Mouse (Mus musculus) MEL (cell line): ENCODE data around the gene Hmgcl. TPM values are rescaled to one million over a fixed set of nuclear protein-coding genes. Genes with fewer than 3 reads are reported as not detected.

Experiments used
- DNase-seq: peaks from one replicate; pipeline ENCODE4 v3.0.0; 2011; ENCODE audit warnings: low read depth, low spot score
- H3K27ac ChIP-seq: 2 replicates; pipeline ENCODE4 v1.5.1; 2012; ENCODE audit warnings: low read depth, mild to moderate bottlenecking, control low read depth, low read length, moderate library complexity; ENCODE audit not compliant: control insufficient read depth
- H3K27me3 ChIP-seq, 2 experiments: fragments of 150-350 bp in 1 of 2; sonication (generic) in 1 of 2; 2 replicates each; pipeline ENCODE4 v1.6.1; 2012; ENCODE audit warnings: low read length in 2 of 2, mild to moderate bottlenecking in 2 of 2, improper control_type of control experiment in 1 of 2, moderate library complexity in 1 of 2; ENCODE audit not compliant: insufficient read depth in 2 of 2, control insufficient read depth in 1 of 2
- H3K36me3 ChIP-seq, 2 experiments: 2 replicates each; pipeline ENCODE4 v1.6.1; 2012 to 2014; ENCODE audit warnings: low read length in 2 of 2, improper control_type of control experiment in 1 of 2, inconsistent platforms in 1 of 2, mild to moderate bottlenecking in 1 of 2; ENCODE audit not compliant: insufficient read depth in 2 of 2, control insufficient read depth in 1 of 2
- H3K4me1 ChIP-seq, 2 experiments: fragments of 150-350 bp in 1 of 2; sonication (generic) in 1 of 2; 2 replicates each; pipeline ENCODE4 v1.6.1; 2012; ENCODE audit warnings: low read length in 2 of 2, improper control_type of control experiment in 1 of 2, mild to moderate bottlenecking in 1 of 2; ENCODE audit not compliant: insufficient read depth in 2 of 2, control insufficient read depth in 1 of 2
- H3K4me3 ChIP-seq, 2 experiments: fragments of 150-350 bp in 1 of 2; sonication (generic) in 1 of 2; 2 replicates each; pipeline ENCODE4 v1.5.1; 2012; ENCODE audit warnings: low read depth in 2 of 2, low read length in 2 of 2, mild to moderate bottlenecking in 2 of 2, moderate library complexity in 2 of 2, control low read depth in 1 of 2, improper control_type of control experiment in 1 of 2; ENCODE audit not compliant: control insufficient read depth in 1 of 2, insufficient read depth in 1 of 2
- H3K79me2 ChIP-seq: 2 replicates; pipeline ENCODE4 v1.6.1; 2012; ENCODE audit warnings: mild to moderate bottlenecking, low read length, moderate library complexity; ENCODE audit not compliant: control insufficient read depth, poor library complexity, insufficient read depth
- H3K9ac ChIP-seq: 2 replicates; pipeline ENCODE4 v1.6.1; 2012; ENCODE audit warnings: low read depth, mild to moderate bottlenecking, control low read depth, low read length, moderate library complexity; ENCODE audit not compliant: control insufficient read depth, poor library complexity, severe bottlenecking
- H3K9me3 ChIP-seq: fragments of 150-350 bp; sonication (generic); replicated peaks from 2 replicates; pipeline ENCODE4 v1.6.1; 2012; ENCODE audit warnings: mild to moderate bottlenecking, low read length, improper control_type of control experiment, moderate library complexity; ENCODE audit not compliant: insufficient read depth
- BHLHE40 ChIP-seq: IDR thresholded peaks from 2 replicates; pipeline ENCODE4 v1.6.1; 2012; ENCODE audit warnings: low read depth, mild to moderate bottlenecking, inconsistent platforms, low read length, improper control_type of control experiment, borderline replicate concordance
- MAFK ChIP-seq: IDR thresholded peaks from 2 replicates; pipeline ENCODE4 v1.6.1; 2011; ENCODE audit warnings: low read depth, mild to moderate bottlenecking, low read length, improper control_type of control experiment, borderline replicate concordance
- MAZ ChIP-seq: IDR thresholded peaks from 2 replicates; pipeline ENCODE4 v1.6.1; 2012; ENCODE audit warnings: low read depth, mild to moderate bottlenecking, inconsistent platforms, low read length, improper control_type of control experiment
- MEF2A ChIP-seq: IDR thresholded peaks from 2 replicates; pipeline ENCODE4 v1.6.1; 2014; ENCODE audit warnings: low read depth, mild to moderate bottlenecking, inconsistent platforms, low read length, improper control_type of control experiment; ENCODE audit not compliant: poor library complexity, insufficient replicate concordance, severe bottlenecking; ENCODE audit errors: extremely low read depth
- MYC ChIP-seq: IDR thresholded peaks from 2 replicates; pipeline ENCODE4 v1.6.1; 2011; ENCODE audit warnings: low read depth, mild to moderate bottlenecking, low read length, improper control_type of control experiment, moderate library complexity
- POLR2A ChIP-seq, 2 experiments: IDR thresholded peaks; 2 replicates each; pipeline ENCODE4 v1.6.1; 2011 to 2012; ENCODE audit warnings: low read length in 2 of 2, mild to moderate bottlenecking in 2 of 2, control low read depth in 1 of 2, improper control_type of control experiment in 1 of 2, low read depth in 1 of 2, moderate library complexity in 1 of 2; ENCODE audit not compliant: control insufficient read depth in 1 of 2, insufficient read depth in 1 of 2, poor library complexity in 1 of 2
- POLR2AphosphoS5 ChIP-seq: IDR thresholded peaks from 2 replicates; pipeline ENCODE4 v1.6.1; 2012; ENCODE audit warnings: low read depth, borderline replicate concordance, mild to moderate bottlenecking, inconsistent platforms, low read length, moderate library complexity, mixed read lengths
- RAD21 ChIP-seq: IDR thresholded peaks from 2 replicates; pipeline ENCODE4 v1.6.1; 2011; ENCODE audit warnings: mild to moderate bottlenecking, low read depth, low read length, improper control_type of control experiment
- SMC3 ChIP-seq: IDR thresholded peaks from 2 replicates; pipeline ENCODE4 v1.6.1; 2011; ENCODE audit warnings: low read depth, low read length, improper control_type of control experiment
- TAL1 ChIP-seq: IDR thresholded peaks from 2 replicates; pipeline ENCODE4 v1.6.1; 2012; ENCODE audit warnings: mild to moderate bottlenecking, inconsistent platforms, low read length, moderate library complexity, mixed read lengths
- USF1 ChIP-seq: IDR thresholded peaks from 2 replicates; pipeline ENCODE4 v1.6.1; 2014; ENCODE audit warnings: low read depth, mild to moderate bottlenecking, inconsistent platforms, low read length, improper control_type of control experiment, moderate library complexity
- USF2 ChIP-seq, 2 experiments: IDR thresholded peaks; 2 replicates each; pipeline ENCODE4 v1.6.1; 2011 to 2012; ENCODE audit warnings: improper control_type of control experiment in 2 of 2, low read length in 2 of 2, borderline replicate concordance in 1 of 2, inconsistent platforms in 1 of 2, low read depth in 1 of 2, mild to moderate bottlenecking in 1 of 2; ENCODE audit not compliant: insufficient read depth in 1 of 2
- ZKSCAN1 ChIP-seq: IDR thresholded peaks from 2 replicates; pipeline ENCODE4 v1.6.1; 2012; ENCODE audit warnings: low read depth, mild to moderate bottlenecking, inconsistent platforms, low read length, improper control_type of control experiment, moderate library complexity
- ZNF384 ChIP-seq: IDR thresholded peaks from 2 replicates; pipeline ENCODE4 v1.6.1; 2012; ENCODE audit warnings: low read depth, mild to moderate bottlenecking, inconsistent platforms, low read length, improper control_type of control experiment
- polyA plus RNA-seq, 2 experiments: library from polyadenylated mRNA; stranded (reverse) in 1 of 2; unstranded in 1 of 2; fragments of >175 nt in 1 of 2; fragments of >200 nt in 1 of 2; gene quantifications; 2 replicates each; pipeline versions ENCODE4 v1.2.1 to v1.2.4; 2012; ENCODE audit warnings: low replicate concordance in 2 of 2, low read depth in 1 of 2; ENCODE audit not compliant: insufficient read length in 2 of 2, insufficient read depth in 1 of 2, missing spikeins in 1 of 2
- total RNA-seq: library from RNA; depleted of rRNA; stranded (reverse); fragments of 300-350 nt; gene quantifications from 2 replicates; pipeline ENCODE4 v1.2.3, GENCODE M21; 2012

The Hmgcl gene
- total and polyA plus RNA-seq, 3 experiments, result 48.7 to 66.5 TPM; not detected in 1

DNA sequence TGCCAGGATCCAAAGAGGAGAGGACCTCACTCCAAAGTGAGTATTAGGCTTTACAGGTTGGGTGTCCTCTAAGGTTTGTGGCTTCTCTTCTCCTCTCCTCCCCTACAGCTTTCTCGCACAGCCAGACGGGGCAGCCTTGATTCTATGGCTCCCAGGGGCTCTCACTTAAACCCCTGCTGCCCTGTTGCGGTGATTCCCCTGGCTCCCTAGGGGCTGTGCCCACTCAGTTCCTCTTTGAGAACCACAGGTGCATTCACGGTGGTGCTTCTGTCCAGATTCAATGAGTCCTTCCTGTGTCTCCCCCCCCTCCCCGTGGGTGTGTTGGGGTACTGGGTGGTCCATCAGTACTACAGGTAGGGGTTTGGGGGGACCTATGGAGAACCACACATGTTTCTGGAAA is 46.2 kb upstream of the Hmgcl start:
- Histone ChIP-seq H3K27me3 (no peaks in the 10 kb centered on the region), H3K79me2 (peaks cover 5% of the 10 kb centered on the region), H3K4me1 (peaks cover 18 to 35% of the 10 kb centered on the region in 2 experiments), H3K4me3 (no peak overlapping the region), H3K9ac (no peak overlapping the region), H3K9me3 (no peaks in the 10 kb centered on the region), H3K36me3 (peaks cover 0 to 22% of the 10 kb centered on the region in 2 experiments; a peak in 2 of 4 replicates), H3K27ac (no peak overlapping the region)
- no peak for TF ChIP-seq USF2 (IDR thresholded peaks at IDR 0.05; ENCODE audit: borderline replicate concordance in 1 of 2, insufficient read depth in 1 of 2, low read depth in 1 of 2, low read length in 2 of 2)
- no peak for TF ChIP-seq MAFK
- TF ChIP-seq USF1, result no peak
- TF ChIP-seq SMC3, result no peak
- DNase-seq, result no peak

GRCm38 (mm10) chr4:135902606-135903242 is 43.5 kb upstream of the Hmgcl start:
- Histone ChIP-seq H3K36me3 (peaks cover 0 to 14% of the 10 kb centered on the region in 2 experiments; a peak in 2 of 4 replicates), H3K4me1 (peaks cover 14 to 19% of the 10 kb centered on the region in 2 experiments), H3K79me2 (peaks cover under 1% of the 10 kb centered on the region), H3K27me3 (no peaks in the 10 kb centered on the region), H3K9ac (no peak overlapping the region), H3K9me3 (no peaks in the 10 kb centered on the region), H3K4me3 (no peak overlapping the region), H3K27ac (no peak overlapping the region)
- TF ChIP-seq ZKSCAN1 (no peak), BHLHE40 (no peak), POLR2AphosphoS5 (no peak), POLR2A (IDR thresholded peaks at IDR 0.05; ENCODE audit: control insufficient read depth in 1 of 2, insufficient read depth in 1 of 2, low read depth in 1 of 2, low read length in 2 of 2, poor library complexity in 1 of 2) (no peak), ZNF384 (no peak), MEF2A (no peak), MYC (no peak), TAL1 (no peak), SMC3 (no peak), RAD21 (no peak), MAZ (no peak)
- no peak for DNase-seq
